Mouse (Mus musculus): Measurements from ENCODE around the gene Klk1.
"Not testable (repeated sequence)": the region's sequence is repeated elsewhere in the genome, so short reads cannot be mapped to it uniquely, and the experiment has no call there.

Gene Klk1

GRCm38 (mm10) chr7:44225076-44225475 lies at the start of gene Klk1:
Gene Klk1, plus strand, starts transcription at chr7:44225360.
- no peak for DNase-seq (ENCODE audit: low spot score)

GRCm38 (mm10) chr7:44179299-44180045 lies 45.7 kb upstream of the Klk1 start:
- DNase-seq (ENCODE audit: low spot score) = no peak

- not testable (repeated sequence) for DNase-seq (ENCODE audit: low spot score)
These were observed 38.6 kb upstream of the Klk1 start for GRCm38 (mm10) chr7:44186516-44186915.

GRCm38 (mm10) chr7:44187936-44188335 lies 37.2 kb upstream of the Klk1 start, which contains the start of gene Klk1b24:
Gene Klk1b24, plus strand, starts transcription at chr7:44188236.
- DNase-seq (ENCODE audit: low spot score) = not testable (repeated sequence)

GRCm38 (mm10) chr7:44193466-44193865 lies 31.7 kb upstream of the Klk1 start:
- not testable (repeated sequence) for DNase-seq (ENCODE audit: low spot score)

GRCm38 (mm10) chr7:44197891-44198290 lies 27.3 kb upstream of the Klk1 start, which contains the start of gene Klk1b3:
Gene Klk1b3, plus strand, starts transcription at chr7:44198191.
- no peak for DNase-seq (ENCODE audit: low spot score)

- DNase-seq (ENCODE audit: low spot score) = not testable (repeated sequence)
These were observed 18.0 kb upstream of the Klk1 start, which contains the start of gene Klk1b4 for GRCm38 (mm10) chr7:44207135-44207534. Gene Klk1b4, plus strand, starts transcription at chr7:44207435.

- no peak for DNase-seq (ENCODE audit: low spot score)
These were observed 16.9 kb upstream of the Klk1 start for GRCm38 (mm10) chr7:44208307-44208706.

GRCm38 (mm10) chr7:44215645-44216044 lies 9.5 kb upstream of the Klk1 start, which contains the start of gene Klk1b5:
Gene Klk1b5, plus strand, starts transcription at chr7:44215945.
- DNase-seq (ENCODE audit: low spot score) = no peak

- not testable (repeated sequence) for DNase-seq (ENCODE audit: low spot score)
These were observed 3.6 kb upstream of the Klk1 start for GRCm38 (mm10) chr7:44221601-44222000.

GRCm38 (mm10) chr7:44222335-44222734 lies 2.8 kb upstream of the Klk1 start:
- not testable (repeated sequence) for DNase-seq (ENCODE audit: low spot score)

GRCm38 (mm10) chr7:44235909-44236308 lies 10.7 kb downstream of the Klk1 start, which contains the start of gene Gm36864:
Gene Gm36864, plus strand, starts transcription at chr7:44236177.
- no peak for DNase-seq (ENCODE audit: low spot score)

GRCm38 (mm10) chr7:44239913-44240312 lies 14.8 kb downstream of the Klk1 start:
- DNase-seq (ENCODE audit: low spot score) = no peak

- no peak for DNase-seq (ENCODE audit: low spot score)
These were observed 15.6 kb downstream of the Klk1 start for GRCm38 (mm10) chr7:44240712-44241111.

- no peak for DNase-seq (ENCODE audit: low spot score)
These were observed 16.0 kb downstream of the Klk1 start for GRCm38 (mm10) chr7:44241163-44241562.

- DNase-seq (ENCODE audit: low spot score) = no peak
These were observed 18.9 kb downstream of the Klk1 start for GRCm38 (mm10) chr7:44244080-44244479.

GRCm38 (mm10) chr7:44246055-44246983 lies 21.2 kb downstream of the Klk1 start, which contains the start of the genes 1700028J19Rik and 2410002F23Rik:
Gene 1700028J19Rik, minus strand, starts transcription at chr7:44246695.
Gene 2410002F23Rik, plus strand, starts transcription at chr7:44246722.
- DNase-seq (ENCODE audit: low spot score) = peak; percentile 91

GRCm38 (mm10) chr7:44246984-44247470 lies 21.9 kb downstream of the Klk1 start:
- peak; percentile 71 for DNase-seq (ENCODE audit: low spot score)

GRCm38 (mm10) chr7:44247971-44248370 lies 22.8 kb downstream of the Klk1 start:
- DNase-seq (ENCODE audit: low spot score) = no peak

GRCm38 (mm10) chr7:44249248-44249647 lies 24.1 kb downstream of the Klk1 start:
- no peak for DNase-seq (ENCODE audit: low spot score)

- not testable (repeated sequence) for DNase-seq (ENCODE audit: low spot score)
These were observed 25.6 kb downstream of the Klk1 start for GRCm38 (mm10) chr7:44250732-44251275.

Data from yolk sac, embryonic 10.5 days (tissue).